Mouse (Mus musculus) ES-E14 (cell line): ENCODE data around the gene Rbfox1. TPM values are rescaled to one million over a fixed set of nuclear protein-coding genes. Genes with fewer than 3 reads are reported as not detected.

ENCODE experiments used
- DNase-seq: peaks from one replicate; pipeline ENCODE4 v3.0.0-alpha.2; 2013; ENCODE audit warnings: low read depth, low spot score
- H3K27ac ChIP-seq: 2 replicates; pipeline ENCODE4 v1.5.1; 2012; ENCODE audit warnings: low read depth, mild to moderate bottlenecking, low read length, moderate library complexity, mixed read lengths; ENCODE audit not compliant: poor library complexity, insufficient read depth, severe bottlenecking
- H3K36me3 ChIP-seq: 2 replicates; pipeline ENCODE4 v1.6.1; 2012; ENCODE audit warnings: mild to moderate bottlenecking, low read length, moderate library complexity, mixed read lengths; ENCODE audit not compliant: control insufficient read depth, poor library complexity, insufficient read depth, severe bottlenecking
- H3K4me1 ChIP-seq, 2 experiments: fragments of 150-350 bp in 1 of 2; sonication (generic) in 1 of 2; 2 replicates each; pipeline ENCODE4 v1.6.1; 2012; ENCODE audit warnings: low read length in 2 of 2, mild to moderate bottlenecking in 1 of 2, mixed read lengths in 1 of 2; ENCODE audit not compliant: control insufficient read depth in 2 of 2, insufficient read depth in 2 of 2, poor library complexity in 1 of 2
- H3K4me3 ChIP-seq, 2 experiments: fragments of 150-350 bp in 1 of 2; sonication (generic) in 1 of 2; 2 replicates each; pipeline ENCODE4 v1.5.1; 2012; ENCODE audit warnings: low read length in 2 of 2, low read depth in 1 of 2, mild to moderate bottlenecking in 1 of 2, mixed read lengths in 1 of 2; ENCODE audit not compliant: insufficient read depth in 1 of 2, poor library complexity in 1 of 2, severe bottlenecking in 1 of 2
- H3K9ac ChIP-seq: 2 replicates; pipeline ENCODE4 v1.6.1; 2012; ENCODE audit warnings: low read depth, mild to moderate bottlenecking, low read length, mixed read lengths; ENCODE audit not compliant: poor library complexity, insufficient read depth, severe bottlenecking
- H3K9me3 ChIP-seq: fragments of 150-350 bp; sonication (generic); 2 replicates; pipeline ENCODE4 v1.6.1; 2012; ENCODE audit warnings: low read depth, mild to moderate bottlenecking, low read length; ENCODE audit not compliant: control insufficient read depth, insufficient read depth
- CHD2 ChIP-seq: IDR thresholded peaks from 2 replicates; pipeline ENCODE4 v1.6.1; 2014; ENCODE audit warnings: mild to moderate bottlenecking, low read depth, low read length, inconsistent platforms
- HCFC1 ChIP-seq: IDR thresholded peaks from 2 replicates; pipeline ENCODE4 v1.6.1; 2012; ENCODE audit warnings: low read length, inconsistent platforms, borderline replicate concordance; ENCODE audit not compliant: insufficient read depth
- MAFK ChIP-seq: IDR thresholded peaks from 2 replicates; pipeline ENCODE4 v1.6.1; 2014; ENCODE audit warnings: mild to moderate bottlenecking, low read depth, low read length, inconsistent platforms; ENCODE audit not compliant: insufficient read depth
- ZC3H11A ChIP-seq: IDR thresholded peaks from 2 replicates; pipeline ENCODE4 v1.6.1; 2012; ENCODE audit warnings: low read depth, mild to moderate bottlenecking, inconsistent platforms, low read length, borderline replicate concordance
- ZNF384 ChIP-seq: IDR thresholded peaks from 2 replicates; pipeline ENCODE4 v1.6.1; 2012; ENCODE audit warnings: low read depth, low read length, inconsistent platforms
- in situ Hi-C, 2 experiments: fragments of 600-800 bp; cut with MboI; formaldehyde crosslinking; loops; one replicate each; pipeline ENCODE4 v1.15.1; 2025; ENCODE audit warnings: low sequenced_read_pairs in 2 of 2, inconsistent platforms in 1 of 2; ENCODE audit not compliant: unreplicated experiment in 2 of 2
- total RNA-seq: library from RNA; depleted of rRNA; stranded (reverse); fragments of 300-350 nt; gene quantifications from 2 replicates; pipeline ENCODE4 v1.2.3, GENCODE M21; 2012

Rbfox1 gene
- total RNA-seq, 1 experiment: 0.18 TPM

GRCm38 (mm10) chr16:6095604-6096372 lies 210.6 kb downstream of the Rbfox1 start:
- H3K9me3 ChIP-seq: no peaks in the 10 kb centered on the region
- no peak for DNase-seq
- TF ChIP-seq ZNF384 (no peak), MAFK (no peak), HCFC1 (no peak), ZC3H11A (no peak), CHD2 (no peak)
- no peaks in the 10 kb centered on the region for H3K36me3 ChIP-seq
- no peaks in the 10 kb centered on the region for H3K4me1 ChIP-seq
- no peak overlapping the region for H3K4me3 ChIP-seq
- in situ Hi-C loops: no loop called here
- no peak overlapping the region for H3K27ac ChIP-seq
- H3K9ac ChIP-seq: no peak overlapping the region

GRCm38 (mm10) chr16:6097244-6098040 lies 212.3 kb downstream of the Rbfox1 start:
- Histone ChIP-seq H3K4me1 (no peaks in the 10 kb centered on the region), H3K27ac (no peak overlapping the region), H3K36me3 (no peaks in the 10 kb centered on the region), H3K9me3 (no peaks in the 10 kb centered on the region), H3K9ac (no peak overlapping the region), H3K4me3 (no peak overlapping the region)
- in situ Hi-C loops: no loop called here
- DNase-seq: no peak
- no peak for TF ChIP-seq CHD2
- no peak for TF ChIP-seq MAFK
- TF ChIP-seq ZC3H11A: no peak
- TF ChIP-seq HCFC1: no peak
- TF ChIP-seq ZNF384: no peak

GRCm38 (mm10) chr16:6098116-6098515 lies 213.0 kb downstream of the Rbfox1 start:
- no peaks in the 10 kb centered on the region for H3K9me3 ChIP-seq
- no peak for DNase-seq
- no peak overlapping the region for H3K9ac ChIP-seq
- in situ Hi-C loops: no loop called here
- H3K27ac ChIP-seq: no peak overlapping the region
- TF ChIP-seq ZC3H11A (no peak), CHD2 (no peak), HCFC1 (no peak), ZNF384 (no peak), MAFK (no peak)
- no peaks in the 10 kb centered on the region for H3K4me1 ChIP-seq
- no peaks in the 10 kb centered on the region for H3K36me3 ChIP-seq
- no peak overlapping the region for H3K4me3 ChIP-seq

DNA sequence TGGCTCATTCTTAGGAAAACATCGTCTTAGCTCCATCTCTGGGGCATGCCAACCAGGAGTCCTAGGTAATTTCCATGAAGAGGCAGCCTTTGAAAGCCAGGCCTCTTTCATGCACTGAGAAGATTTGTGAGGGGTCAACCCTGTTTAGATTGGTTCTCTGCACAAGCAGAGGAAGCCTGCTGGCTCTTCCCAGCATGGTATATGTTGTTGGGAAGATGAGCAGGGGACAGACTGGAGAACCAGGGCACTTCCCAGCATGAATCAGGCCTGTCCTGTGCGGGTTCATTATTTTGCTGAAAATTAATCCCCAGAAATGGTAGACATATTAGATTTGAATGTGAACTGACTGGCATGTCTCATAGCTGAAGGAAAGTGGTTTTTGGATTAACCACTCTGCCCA lies 214.4 kb downstream of the Rbfox1 start:
- Histone ChIP-seq H3K27ac (no peak overlapping the region), H3K36me3 (no peaks in the 10 kb centered on the region), H3K4me3 (no peak overlapping the region), H3K9ac (no peak overlapping the region), H3K9me3 (no peaks in the 10 kb centered on the region), H3K4me1 (no peaks in the 10 kb centered on the region)
- DNase-seq: no peak
- in situ Hi-C loops: no loop called here
- TF ChIP-seq HCFC1 (no peak), MAFK (no peak), CHD2 (no peak), ZC3H11A (no peak), ZNF384 (no peak)
